Mouse (Mus musculus): ENCODE results near the gene Gm20843. TPM values are rescaled to one million over a fixed set of nuclear protein-coding genes. Genes with fewer than 3 reads are reported as not detected.
"Not testable (repeated sequence)": the region's sequence is repeated elsewhere in the genome, so short reads cannot be mapped to it uniquely, and the experiment has no call there.

Gm20843 gene
- total RNA-seq (2021), result not detected

- DNase-seq; intact Hi-C loops (cut with DNase I): not testable (repeated sequence)
These were observed at the start of gene Gm20843 for GRCm38 (mm10) chrY:72247018-72247417. Gene Gm20843 (minus strand): TSS chrY:72247118.

All from heart, postnatal 36 days (tissue).